Mouse (Mus musculus) CH12.LX (cell line): ENCODE measurements around the gene Kyat1. TPM values are rescaled to one million over a fixed set of nuclear protein-coding genes. Genes with fewer than 3 reads are reported as not detected.

Experiments
- DNase-seq: peaks from one replicate; pipeline ENCODE4 v3.0.0-alpha.2; 2013; ENCODE audit errors: extremely low read depth
- H3K27ac ChIP-seq: 2 replicates; pipeline ENCODE4 v1.5.1; 2012; ENCODE audit warnings: low read depth, mild to moderate bottlenecking, control low read depth, moderate library complexity; ENCODE audit not compliant: insufficient read depth
- H3K27me3 ChIP-seq: replicated peaks from 2 replicates; pipeline ENCODE3; 2012; ENCODE audit warnings: inconsistent platforms
- H3K36me3 ChIP-seq, 2 experiments: replicated peaks in 1 of 2; 2 replicates each; pipeline versions ENCODE3 to v1.6.1; 2012; ENCODE audit warnings: inconsistent platforms in 1 of 2, low read length in 1 of 2, mild to moderate bottlenecking in 1 of 2, mixed read lengths in 1 of 2, moderate library complexity in 1 of 2; ENCODE audit not compliant: control insufficient read depth in 1 of 2, insufficient read depth in 1 of 2
- H3K4me1 ChIP-seq, 2 experiments: 2 replicates each; pipeline ENCODE4 v1.6.1; 2012; ENCODE audit warnings: inconsistent platforms in 1 of 2, moderate library complexity in 1 of 2; ENCODE audit not compliant: insufficient read depth in 2 of 2, control insufficient read depth in 1 of 2
- H3K4me2 ChIP-seq: 2 replicates; pipeline ENCODE4 v1.6.1; 2012; ENCODE audit warnings: low read depth, mild to moderate bottlenecking, control low read depth; ENCODE audit not compliant: poor library complexity, insufficient read depth, severe bottlenecking
- H3K4me3 ChIP-seq, 3 experiments: fragments of 150-350 bp in 1 of 3; sonication (generic) in 1 of 3; replicated peaks in 1 of 3; 2 replicates each; pipeline versions ENCODE3 to v1.5.1; 2011 to 2012; ENCODE audit warnings: low read depth in 2 of 3, low read length in 2 of 3, mild to moderate bottlenecking in 2 of 3, moderate library complexity in 2 of 3, control low read depth in 1 of 3, improper control_type of control experiment in 1 of 3, inconsistent platforms in 1 of 3, mixed read lengths in 1 of 3; ENCODE audit not compliant: poor library complexity in 1 of 3
- H3K79me2 ChIP-seq: replicated peaks from 2 replicates; pipeline ENCODE4 v1.6.1; 2012; ENCODE audit warnings: mild to moderate bottlenecking, moderate library complexity; ENCODE audit not compliant: control insufficient read depth, poor library complexity, insufficient read depth, severe bottlenecking; ENCODE audit errors: extremely low read depth
- H3K9ac ChIP-seq: 2 replicates; pipeline ENCODE4 v1.6.1; 2012; ENCODE audit warnings: low read depth, mild to moderate bottlenecking, control low read depth, moderate library complexity; ENCODE audit not compliant: insufficient read depth
- H3K9me3 ChIP-seq: replicated peaks from 2 replicates; pipeline ENCODE3; 2012; ENCODE audit warnings: low read length, inconsistent platforms, mixed read lengths
- CHD2 ChIP-seq: IDR thresholded peaks from 2 replicates; pipeline ENCODE4 v1.6.1; 2011; ENCODE audit warnings: low read length, improper control_type of control experiment
- CTCF ChIP-seq, 2 experiments: IDR thresholded peaks in 1 of 2; conservative IDR thresholded peaks in 1 of 2; 2 replicates each; pipeline ENCODE4 v1.5.1; 2011 to 2012; ENCODE audit warnings: low read depth in 2 of 2, low read length in 2 of 2, improper control_type of control experiment in 1 of 2, inconsistent platforms in 1 of 2, mild to moderate bottlenecking in 1 of 2, moderate library complexity in 1 of 2
- ELF1 ChIP-seq: IDR thresholded peaks from 2 replicates; pipeline ENCODE4 v1.6.1; 2014; ENCODE audit warnings: low read depth, mild to moderate bottlenecking, inconsistent platforms, low read length, improper control_type of control experiment
- EP300 ChIP-seq: IDR thresholded peaks from 2 replicates; pipeline ENCODE4 v1.6.1; 2011; ENCODE audit warnings: low read length, improper control_type of control experiment
- ETS1 ChIP-seq: conservative IDR thresholded peaks from 2 replicates; pipeline ENCODE4 v1.6.1; 2012; ENCODE audit warnings: low read depth, mild to moderate bottlenecking, inconsistent platforms, low read length, improper control_type of control experiment, moderate library complexity
- GABPA ChIP-seq: IDR thresholded peaks from 2 replicates; pipeline ENCODE4 v1.6.1; 2012; ENCODE audit warnings: low read depth, low read length, improper control_type of control experiment, inconsistent platforms; ENCODE audit not compliant: insufficient replicate concordance
- IRF4 ChIP-seq: IDR thresholded peaks from 2 replicates; pipeline ENCODE4 v1.6.1; 2014; ENCODE audit warnings: low read depth, mild to moderate bottlenecking, inconsistent platforms, low read length, improper control_type of control experiment
- MAZ ChIP-seq: IDR thresholded peaks from 2 replicates; pipeline ENCODE4 v1.6.1; 2012; ENCODE audit warnings: low read depth, mild to moderate bottlenecking, inconsistent platforms, low read length, improper control_type of control experiment, moderate library complexity
- MEF2A ChIP-seq: IDR thresholded peaks from 2 replicates; pipeline ENCODE4 v1.6.1; 2014; ENCODE audit warnings: low read depth, mild to moderate bottlenecking, inconsistent platforms, low read length, improper control_type of control experiment, borderline replicate concordance
- MYC ChIP-seq: IDR thresholded peaks from 2 replicates; pipeline ENCODE4 v1.6.1; 2011; ENCODE audit warnings: low read depth, mild to moderate bottlenecking, improper control_type of control experiment, low read length
- NELFE ChIP-seq: IDR thresholded peaks from 2 replicates; pipeline ENCODE4 v1.6.1; 2011; ENCODE audit warnings: low read depth, low read length, improper control_type of control experiment
- NRF1 ChIP-seq: IDR thresholded peaks from 2 replicates; pipeline ENCODE4 v1.6.1; 2014; ENCODE audit warnings: low read depth, mild to moderate bottlenecking, inconsistent platforms, low read length, improper control_type of control experiment, moderate library complexity
- PAX5 ChIP-seq: IDR thresholded peaks from 2 replicates; pipeline ENCODE4 v1.6.1; 2012; ENCODE audit warnings: low read length, inconsistent platforms, mixed read lengths
- POLR2AphosphoS2 ChIP-seq: IDR thresholded peaks from 2 replicates; pipeline ENCODE4 v1.6.1; 2011; ENCODE audit warnings: low read depth, low read length, improper control_type of control experiment
- SIN3A ChIP-seq: IDR thresholded peaks from 2 replicates; pipeline ENCODE4 v1.6.1; 2012; ENCODE audit warnings: low read length, improper control_type of control experiment, inconsistent platforms
- TBP ChIP-seq: conservative IDR thresholded peaks from 2 replicates; pipeline ENCODE4 v1.6.1; 2011; ENCODE audit warnings: low read depth, low read length, improper control_type of control experiment
- UBTF ChIP-seq: IDR thresholded peaks from 2 replicates; pipeline ENCODE4 v1.6.1; 2012; ENCODE audit warnings: low read depth, mild to moderate bottlenecking, inconsistent platforms, low read length, improper control_type of control experiment, moderate library complexity
- USF1 ChIP-seq: IDR thresholded peaks from 2 replicates; pipeline ENCODE4 v1.6.1; 2014; ENCODE audit warnings: low read depth, mild to moderate bottlenecking, inconsistent platforms, low read length, improper control_type of control experiment
- USF2 ChIP-seq: conservative IDR thresholded peaks from 2 replicates; pipeline ENCODE4 v1.6.1; 2011; ENCODE audit warnings: low read depth, low read length, improper control_type of control experiment
- ZC3H11A ChIP-seq: IDR thresholded peaks from 2 replicates; pipeline ENCODE4 v1.6.1; 2012; ENCODE audit warnings: low read depth, mild to moderate bottlenecking, inconsistent platforms, low read length, improper control_type of control experiment
- ZKSCAN1 ChIP-seq: IDR thresholded peaks from 2 replicates; pipeline ENCODE4 v1.6.1; 2012; ENCODE audit warnings: low read depth, inconsistent platforms, low read length, improper control_type of control experiment, borderline replicate concordance
- ZMIZ1 ChIP-seq: IDR thresholded peaks from 2 replicates; pipeline ENCODE4 v1.6.1; 2012; ENCODE audit warnings: low read depth, mild to moderate bottlenecking, inconsistent platforms, low read length, improper control_type of control experiment
- dilution Hi-C: fragments of 300-500 bp; cut with MboI; formaldehyde crosslinking; loops from 2 replicates; pipeline ENCODE4 v1.14.3; 2020; ENCODE audit warnings: low sequenced_read_pairs; ENCODE audit not compliant: extremely low pct_unique_long_range_greater_than_20kb, extremely low pct_ligation_motif_present
- in situ Hi-C: fragments of 300-500 bp; cut with MboI; formaldehyde crosslinking; loops from 3 replicates; pipeline ENCODE4 v1.14.3; 2019; ENCODE audit warnings: low sequenced_read_pairs, low pct_ligation_motif_present, low pct_unique_long_range_greater_than_20kb, mixed read lengths
- polyA plus RNA-seq: library from polyadenylated mRNA; unstranded; fragments of >175 nt; gene quantifications from 2 replicates; pipeline ENCODE4 v1.2.1, GENCODE M21; 2012; ENCODE audit warnings: low read depth; ENCODE audit not compliant: insufficient read length
- total RNA-seq, 2 experiments: library from RNA; depleted of rRNA; stranded (reverse); fragments of 300-350 nt in 1 of 2; fragments of >200 nt in 1 of 2; gene quantifications; 2 replicates each; pipeline ENCODE4 v1.2.3; 2012 to 2014

Gene Kyat1
- total and polyA plus RNA-seq, 3 experiments = 5.0 to 7.0 (median 5.4) TPM

DNA sequence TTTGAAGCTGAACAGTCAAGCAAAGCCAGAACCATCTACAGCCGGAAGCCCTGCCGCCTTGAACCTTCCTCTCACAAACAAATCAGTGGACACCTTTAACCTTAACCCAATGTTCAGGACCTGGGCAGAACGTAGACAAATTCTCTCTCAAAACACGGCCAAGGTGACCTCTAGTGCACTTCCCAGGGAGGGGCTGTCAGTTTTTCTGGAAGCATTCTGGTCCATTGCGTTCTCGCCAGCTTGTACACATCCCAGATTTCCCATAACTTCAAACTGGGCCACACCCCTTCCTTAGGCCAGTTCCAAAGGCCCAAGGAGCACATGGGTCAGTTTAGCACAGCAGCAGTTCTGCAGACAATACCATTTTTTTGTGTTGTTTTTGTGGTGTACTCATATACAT lies 9.8 kb upstream of the Kyat1 start:
- in situ Hi-C loops = no loop called here
- no peak overlapping the region for H3K27ac ChIP-seq
- H3K4me3 ChIP-seq = no peak overlapping the region
- no peaks in the 10 kb centered on the region for H3K9me3 ChIP-seq
- TF ChIP-seq GABPA = no peak
- no peak for TF ChIP-seq ELF1
- no peak for TF ChIP-seq UBTF
- TF ChIP-seq MAZ = no peak
- TF ChIP-seq SIN3A = no peak
- no peak for TF ChIP-seq NRF1
- TF ChIP-seq TBP = no peak
- TF ChIP-seq MYC = no peak
- TF ChIP-seq USF1 = no peak
- no peak for TF ChIP-seq EP300
- no peak for TF ChIP-seq NELFE
- TF ChIP-seq IRF4 = no peak
- no peak for TF ChIP-seq ZKSCAN1
- no peak for TF ChIP-seq MEF2A
- TF ChIP-seq ZC3H11A = no peak
- no peak for TF ChIP-seq CHD2
- TF ChIP-seq ZMIZ1 = no peak
- DNase-seq = no peak
- peaks cover 0 to 4% of the 10 kb centered on the region in 2 experiments; a peak in 1 of 4 replicates for H3K4me1 ChIP-seq
- dilution Hi-C loops = no loop called here
- no peak overlapping the region for H3K4me2 ChIP-seq
- no peaks in the 10 kb centered on the region for H3K36me3 ChIP-seq
- no peaks in the 10 kb centered on the region for H3K27me3 ChIP-seq
- H3K79me2 ChIP-seq = no peaks in the 10 kb centered on the region
- no peak overlapping the region for H3K9ac ChIP-seq

DNA sequence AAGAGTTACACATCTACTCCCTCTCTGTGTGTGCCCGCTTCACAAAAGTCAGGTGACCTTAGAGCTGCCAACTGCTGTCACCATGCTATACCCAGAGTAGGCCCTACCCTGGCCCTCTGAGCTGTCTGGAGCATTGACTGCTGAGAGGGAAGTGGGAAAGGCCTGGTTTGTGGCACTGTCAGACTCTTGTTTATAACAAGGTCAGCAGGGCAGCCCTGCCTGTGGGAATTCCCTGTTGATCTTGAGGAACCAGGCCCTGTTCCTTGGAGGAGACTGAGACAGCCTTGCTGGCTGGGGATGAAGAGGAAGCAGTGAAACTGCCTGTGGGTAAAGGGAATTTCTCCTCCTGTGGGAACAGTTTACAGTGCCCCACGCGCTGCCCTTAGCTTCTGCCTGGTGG lies 9.1 kb upstream of the Kyat1 start:
- Histone ChIP-seq H3K27me3 (no peaks in the 10 kb centered on the region), H3K79me2 (no peaks in the 10 kb centered on the region), H3K36me3 (no peaks in the 10 kb centered on the region), H3K9me3 (no peaks in the 10 kb centered on the region), H3K4me1 (peaks cover 0 to 4% of the 10 kb centered on the region in 2 experiments; a peak in 1 of 4 replicates), H3K4me2 (no peak overlapping the region), H3K9ac (no peak overlapping the region), H3K4me3 (no peak overlapping the region), H3K27ac (no peak overlapping the region)
- no peak for DNase-seq
- in situ Hi-C loops = no loop called here
- no peak for TF ChIP-seq POLR2AphosphoS2
- TF ChIP-seq ZKSCAN1 = no peak
- no peak for TF ChIP-seq SIN3A
- TF ChIP-seq ETS1 = no peak
- no peak for TF ChIP-seq TBP
- TF ChIP-seq CTCF (conservative IDR thresholded peaks at IDR 0.05 in 1 of 2, IDR thresholded peaks at IDR 0.05 in 1 of 2; ENCODE audit: low read depth in 2 of 2, low read length in 2 of 2) = no peak
- TF ChIP-seq USF2 = no peak
- no peak for TF ChIP-seq GABPA
- TF ChIP-seq NRF1 = no peak
- no peak for TF ChIP-seq PAX5
- dilution Hi-C loops = no loop called here
